Mouse (Mus musculus): ENCODE data around the gene Ndufv3. TPM values are rescaled to one million over a fixed set of nuclear protein-coding genes. Genes with fewer than 3 reads are reported as not detected.

Gene Ndufv3
- polyA plus RNA-seq, 1 experiment from 2014 or later: 385 TPM

Small RNAs within 50 kb of the gene (microRNA-seq; reads per million reads assigned to microRNA genes)
- not detected for gene Gm24970

Other genes starting within 250 kb of the Ndufv3 start
- 2.4 and 2.7 TPM in 2 replicates for gene Rsph1, start 242.7 kb upstream of the Ndufv3 start, polyA plus RNA-seq (2015; fragmentation: Nextera tagmentation; extraction: Ambion mirVana)
- gene Slc37a1, start 233.3 kb upstream of the Ndufv3 start, polyA plus RNA-seq (2015; fragmentation: Nextera tagmentation; extraction: Ambion mirVana): 11.4 and 17.4 TPM in 2 replicates
- gene Pde9a, start 133.9 kb upstream of the Ndufv3 start, polyA plus RNA-seq (2015; fragmentation: Nextera tagmentation; extraction: Ambion mirVana): 42.0 and 46.2 TPM in 2 replicates
- gene Wdr4, start 135 bp upstream of the Ndufv3 start, polyA plus RNA-seq (2015; fragmentation: Nextera tagmentation; extraction: Ambion mirVana): 39.6 and 43.1 TPM in 2 replicates
- gene Pknox1, start 44.6 kb downstream of the Ndufv3 start, polyA plus RNA-seq (2015; fragmentation: Nextera tagmentation; extraction: Ambion mirVana): 23.8 and 24.6 TPM in 2 replicates
- 3.3 and 3.6 TPM in 2 replicates for gene Cbs, start 117.1 kb downstream of the Ndufv3 start, polyA plus RNA-seq (2015; fragmentation: Nextera tagmentation; extraction: Ambion mirVana)
- 269 and 274 TPM in 2 replicates for gene U2af1, start 138.8 kb downstream of the Ndufv3 start, polyA plus RNA-seq (2015; fragmentation: Nextera tagmentation; extraction: Ambion mirVana)
- gene Cryaa, start 157.7 kb downstream of the Ndufv3 start, polyA plus RNA-seq (2015; fragmentation: Nextera tagmentation; extraction: Ambion mirVana): not detected in 2 replicates

Data from midbrain, embryonic 13.5 days (tissue).